Mouse (Mus musculus) thymus, postnatal 0 days (tissue): Measurements from ENCODE around the gene Tgm4. TPM values are rescaled to one million over a fixed set of nuclear protein-coding genes. Genes with fewer than 3 reads are reported as not detected.

ENCODE experiments used
- DNase-seq: peaks from one replicate; pipeline ENCODE4 v3.0.0-alpha.2; 2015; ENCODE audit warnings: low spot score
- polyA plus RNA-seq: library from polyadenylated mRNA; unstranded; fragments of >200 nt; fragmentation: Nextera tagmentation; extraction: Ambion mirVana; gene quantifications from 2 replicates; pipeline ENCODE4 v1.2.1, GENCODE M21; 2015

Gene Tgm4
- polyA plus RNA-seq, 1 experiment from 2014 or later = 0.20 TPM

DNA sequence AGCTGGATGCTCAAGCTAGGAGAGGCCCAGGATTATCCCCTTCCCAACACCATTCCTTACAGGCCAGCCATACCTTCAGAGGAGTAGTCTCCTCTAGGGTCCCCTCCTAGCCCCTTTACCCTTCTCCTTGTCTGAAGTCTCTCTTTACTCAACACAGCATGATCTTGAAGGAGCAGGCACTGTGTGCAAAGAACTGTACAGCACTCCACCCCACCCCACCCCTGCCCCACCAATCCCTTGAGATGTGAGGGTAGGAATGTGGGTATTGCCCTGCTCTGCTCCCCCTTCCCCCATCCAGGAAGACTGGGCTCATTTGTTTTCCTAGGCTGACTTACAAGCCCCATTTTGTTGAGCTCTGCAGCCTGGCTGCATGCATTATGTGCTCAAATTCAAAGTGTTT, 69.8 kb downstream of the Tgm4 start:
- no peak for DNase-seq

- DNase-seq = peak; percentile 20
Observed at GRCm38 (mm10) chr9:123107186-123107585, 72.7 kb downstream of the Tgm4 start.

DNA sequence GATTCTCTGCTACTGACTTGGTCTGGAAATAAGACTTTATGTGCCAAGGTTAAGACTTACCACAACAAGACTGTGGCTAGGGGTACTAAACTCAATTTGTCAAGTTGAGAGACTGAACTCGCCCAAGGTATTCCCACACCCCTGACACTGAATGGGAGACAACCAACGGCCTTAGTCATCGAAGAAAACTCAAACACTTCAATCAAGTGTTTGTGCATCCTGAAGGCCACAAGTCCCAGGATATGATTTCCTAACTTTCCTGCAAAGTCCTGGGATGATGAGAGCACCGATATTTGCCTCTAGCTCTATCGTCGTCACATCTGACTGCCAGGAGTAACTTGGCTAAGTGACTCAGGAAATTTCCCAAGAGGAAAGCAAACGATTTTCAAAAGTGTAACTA, 74.7 kb downstream of the Tgm4 start:
- DNase-seq = no peak

GRCm38 (mm10) chr9:123111751-123112221, 77.3 kb downstream of the Tgm4 start:
- peak; percentile 23 for DNase-seq

DNA sequence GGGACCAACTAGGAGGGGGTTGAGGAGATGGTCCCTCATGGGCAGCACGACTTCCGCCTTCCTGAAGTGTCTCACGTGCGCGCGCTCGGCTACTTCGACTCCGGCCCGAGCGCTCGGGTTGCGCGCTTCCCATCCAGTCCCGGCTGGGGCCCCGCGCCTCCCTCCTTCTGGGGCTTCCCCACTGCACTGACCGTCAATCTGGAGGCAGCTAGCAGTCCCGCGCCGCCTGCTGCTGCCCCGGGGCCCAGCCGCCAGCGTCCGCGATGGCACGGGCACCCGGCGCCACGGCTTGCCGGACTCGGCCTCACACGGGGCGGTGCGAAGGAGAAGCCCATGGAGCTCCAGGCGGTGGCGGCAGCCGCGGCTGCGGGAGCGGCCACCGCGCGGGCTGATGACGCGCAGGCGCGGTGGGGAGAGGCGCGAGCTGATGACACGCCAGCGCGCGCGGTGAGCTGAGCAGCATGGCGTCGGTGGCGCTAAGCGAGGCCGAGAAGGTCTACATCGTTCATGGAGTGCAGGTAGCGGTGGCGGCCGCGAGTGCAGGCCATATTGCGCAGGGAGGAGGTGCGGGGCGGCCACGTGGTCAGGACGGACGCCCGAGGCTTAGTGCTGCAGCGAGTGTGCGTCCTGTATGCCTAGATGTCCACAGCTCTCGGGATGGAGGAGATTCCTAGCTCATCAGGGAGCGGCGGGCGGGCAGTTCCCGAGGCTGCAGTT, 78.4 kb downstream of the Tgm4 start, which contains the start of the genes Zdhhc3 and Exosc7:
Gene Zdhhc3 (minus strand): TSS at position 401 of the 717 bp plus-strand sequence.
Gene Exosc7 (plus strand): TSS at position 411 of the 717 bp plus-strand sequence.
- peak; percentile 91 for DNase-seq

GRCm38 (mm10) chr9:123113931-123114330, 79.4 kb downstream of the Tgm4 start:
- DNase-seq = no peak

DNA sequence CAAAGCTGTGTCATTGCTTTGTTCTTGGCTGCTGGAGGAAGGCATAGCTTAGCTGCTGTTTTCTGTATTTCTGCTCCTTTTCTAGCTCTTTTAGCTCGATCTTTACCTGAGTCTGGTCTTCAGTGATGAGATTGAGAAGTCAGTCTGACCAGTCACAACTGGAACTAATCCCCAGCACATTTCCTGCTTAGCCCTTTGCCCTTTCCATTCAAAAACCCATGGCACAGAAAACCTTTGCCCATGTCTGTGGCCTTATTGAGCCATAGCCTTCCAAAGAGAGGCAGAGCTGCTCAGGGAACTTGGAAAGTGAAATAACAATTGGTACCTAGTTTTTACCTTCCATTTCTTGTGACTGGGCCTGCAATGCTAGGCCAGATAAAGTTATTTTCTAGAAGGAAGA, 81.0 kb downstream of the Tgm4 start:
- no peak for DNase-seq

Other genes with a start within 250 kb of the Tgm4 start
- gene Tcaim, start 229.2 kb upstream of the Tgm4 start, polyA plus RNA-seq = 6.2 and 7.4 TPM in 2 replicates
- 0.30 TPM in 1 of 2 replicates, not detected in the other for gene Gm35549, start 190.7 kb upstream of the Tgm4 start, polyA plus RNA-seq
- gene Zfp445, start 168.7 kb upstream of the Tgm4 start, polyA plus RNA-seq = 32.5 and 36.0 TPM in 2 replicates
- gene Zkscan7, start 149.0 kb upstream of the Tgm4 start, polyA plus RNA-seq = 1.8 and 2.9 TPM in 2 replicates
- gene Zfp105, start 111.7 kb upstream of the Tgm4 start, polyA plus RNA-seq = 2.6 and 2.7 TPM in 2 replicates
- gene 1110059G10Rik, start 83.7 kb upstream of the Tgm4 start, polyA plus RNA-seq = 42.4 and 47.5 TPM in 2 replicates
- 50.9 and 62.8 TPM in 2 replicates for gene Kif15, start 83.7 kb upstream of the Tgm4 start, polyA plus RNA-seq
- gene Tmem42, start 13.4 kb upstream of the Tgm4 start, polyA plus RNA-seq = 21.4 and 24.5 TPM in 2 replicates
- 48.6 and 49.2 TPM in 2 replicates for gene Zdhhc3, start 78.5 kb downstream of the Tgm4 start, polyA plus RNA-seq
- gene Exosc7, start 78.5 kb downstream of the Tgm4 start, polyA plus RNA-seq = 112 and 121 TPM in 2 replicates
- 2.8 and 4.2 TPM in 2 replicates for gene Clec3b, start 116.2 kb downstream of the Tgm4 start, polyA plus RNA-seq
- gene Cdcp1, start 181.3 kb downstream of the Tgm4 start, polyA plus RNA-seq = 5.6 and 6.8 TPM in 2 replicates
- gene Tmem158, start 226.0 kb downstream of the Tgm4 start, polyA plus RNA-seq = 7.8 and 8.7 TPM in 2 replicates